8 mouse cellular contexts compared by ENCODE assay signal in the genomic region with DNA sequence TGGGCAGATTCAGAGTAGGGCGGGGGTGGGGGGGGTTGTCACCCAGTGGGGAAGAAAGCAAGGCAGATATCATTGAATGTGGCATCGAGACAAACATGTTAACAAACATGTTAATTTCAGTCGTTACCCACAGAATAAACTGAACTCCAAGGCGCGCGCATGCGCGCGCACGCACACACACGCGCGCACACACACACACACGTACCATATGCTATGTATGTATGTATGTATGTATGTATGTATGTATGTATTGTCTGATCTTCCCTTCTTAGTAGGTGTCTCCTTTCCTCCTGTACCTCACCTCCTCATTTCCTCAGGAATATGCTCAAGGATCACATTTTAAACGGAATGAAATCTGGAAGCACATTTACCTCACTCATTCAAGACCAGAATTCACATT. TPM values are rescaled to one million over a fixed set of nuclear protein-coding genes. Genes with fewer than 3 reads are reported as not detected.
DNase-seq lines count a peak whose midpoint lies in the region; ATAC-seq and TF ChIP-seq lines count a peak whose summit lies in the region.

A gene (minus strand): TSS at position 175 of the 400 bp plus-strand sequence.

- no peaks in the 10 kb centered on the region for H3K27me3 ChIP-seq in kidney, postnatal 0 days (ENCODE audit: insufficient read depth, low read length)
- no peaks in the 10 kb centered on the region for H3K27me3 ChIP-seq in embryonic facial prominence, embryonic 13.5 days
- no peaks in the 10 kb centered on the region for H3K27me3 ChIP-seq in intestine, embryonic 15.5 days (replicated peaks)
- peaks cover 3% of the 10 kb centered on the region; the same call in 1 of the 2 replicates for H3K27me3 ChIP-seq in midbrain, embryonic 14.5 days (ENCODE audit: control insufficient read depth, insufficient read depth, low read length)

- no peak for TF ChIP-seq CTCF in kidney, postnatal 0 days (IDR thresholded peaks at IDR 0.05; ENCODE audit: low read depth)

- no peak within 1 kb of the TSS for H3K27ac ChIP-seq in kidney, postnatal 0 days
- H3K27ac ChIP-seq in embryonic facial prominence, embryonic 13.5 days = no peak within 1 kb of the TSS
- no peak within 1 kb of the TSS for H3K27ac ChIP-seq in intestine, embryonic 15.5 days
- H3K27ac ChIP-seq in midbrain, embryonic 14.5 days (replicated peaks; ENCODE audit: low read depth, low read length) = no peak within 1 kb of the TSS

- no peaks in the 10 kb centered on the region for H3K9me3 ChIP-seq in kidney, postnatal 0 days (replicated peaks; ENCODE audit: low read length)
- H3K9me3 ChIP-seq in embryonic facial prominence, embryonic 13.5 days = no peaks in the 10 kb centered on the region
- no peaks in the 10 kb centered on the region for H3K9me3 ChIP-seq in intestine, embryonic 15.5 days
- H3K9me3 ChIP-seq in midbrain, embryonic 14.5 days (ENCODE audit: control insufficient read depth, low read length) = no peaks in the 10 kb centered on the region

- no peak for DNase-seq in kidney, postnatal 0 days (ENCODE audit: low spot score)
- DNase-seq in kidney, adult 18-20 months = no peak
- no peak for DNase-seq in midbrain, embryonic 14.5 days
- DNase-seq in ovary, postnatal 36 days (ENCODE audit: low spot score) = no peak
- DNase-seq in thymus, adult 18-20 months = no peak
- no peak for DNase-seq in urinary bladder, postnatal 25 days (ENCODE audit: low spot score)

- WGBS in kidney, postnatal 0 days = 77% methylated on average over 15 of the region's 15 CpGs
- 75% methylated on average over 15 of the region's 15 CpGs for WGBS in embryonic facial prominence, embryonic 13.5 days
- 70% methylated on average over 15 of the region's 15 CpGs for WGBS in intestine, embryonic 15.5 days
- 75% methylated on average over 15 of the region's 15 CpGs for WGBS in midbrain, embryonic 14.5 days

- peak within 1 kb of the TSS; percentile 59 for H3K9ac ChIP-seq in kidney, postnatal 0 days (ENCODE audit: low read depth, low read length)
- H3K9ac ChIP-seq in embryonic facial prominence, embryonic 13.5 days = peak within 1 kb of the TSS; percentile 69
- peak within 1 kb of the TSS; percentile 34 for H3K9ac ChIP-seq in intestine, embryonic 15.5 days
- H3K9ac ChIP-seq in midbrain, embryonic 14.5 days (replicated peaks; ENCODE audit: low read length) = peak within 1 kb of the TSS; percentile 34

- peaks cover 4% of the 10 kb centered on the region; the same call in 1 of the 2 replicates for H3K36me3 ChIP-seq in kidney, postnatal 0 days (ENCODE audit: insufficient read depth, low read length)
- H3K36me3 ChIP-seq in embryonic facial prominence, embryonic 13.5 days = peaks cover 16% of the 10 kb centered on the region
- peaks cover 3% of the 10 kb centered on the region; the same call in 1 of the 2 replicates for H3K36me3 ChIP-seq in intestine, embryonic 15.5 days
- peaks cover 18% of the 10 kb centered on the region for H3K36me3 ChIP-seq in midbrain, embryonic 14.5 days (ENCODE audit: control insufficient read depth, insufficient read depth, low read length)

- peak within 1 kb of the TSS; percentile 94 for H3K4me2 ChIP-seq in kidney, postnatal 0 days (ENCODE audit: low read length)
- peak within 1 kb of the TSS; percentile 95 for H3K4me2 ChIP-seq in embryonic facial prominence, embryonic 13.5 days
- peak within 1 kb of the TSS; percentile 95 for H3K4me2 ChIP-seq in intestine, embryonic 15.5 days (replicated peaks)
- peak within 1 kb of the TSS; percentile 94 for H3K4me2 ChIP-seq in midbrain, embryonic 14.5 days (ENCODE audit: low read length)

- H3K4me1 ChIP-seq in kidney, postnatal 0 days (replicated peaks; ENCODE audit: insufficient read depth, low read length) = peaks cover 3% of the 10 kb centered on the region; the same call in 1 of the 2 replicates
- peaks cover 11% of the 10 kb centered on the region for H3K4me1 ChIP-seq in embryonic facial prominence, embryonic 13.5 days
- no peaks in the 10 kb centered on the region for H3K4me1 ChIP-seq in intestine, embryonic 15.5 days (replicated peaks)
- peaks cover 7% of the 10 kb centered on the region for H3K4me1 ChIP-seq in midbrain, embryonic 14.5 days (ENCODE audit: control insufficient read depth, insufficient read depth, low read length)

- H3K4me3 ChIP-seq in kidney, postnatal 0 days (replicated peaks; ENCODE audit: low read depth, low read length) = peak within 1 kb of the TSS; percentile 41
- peak within 1 kb of the TSS; percentile 51 for H3K4me3 ChIP-seq in embryonic facial prominence, embryonic 13.5 days
- H3K4me3 ChIP-seq in intestine, embryonic 15.5 days (replicated peaks) = peak within 1 kb of the TSS; percentile 38
- peak within 1 kb of the TSS; percentile 45 for H3K4me3 ChIP-seq in midbrain, embryonic 14.5 days (replicated peaks; ENCODE audit: low read depth, low read length)

- ATAC-seq in kidney, postnatal 0 days (replicated peaks; ENCODE audit: low FRiP score, low read depth) = no peak
- no peak for ATAC-seq in embryonic facial prominence, embryonic 13.5 days (ENCODE audit: insufficient number of reproducible peaks, insufficient read depth, low FRiP score, low TSS enrichment, low read depth)
- ATAC-seq in intestine, embryonic 15.5 days = 0 out of 2 replicates have a peak, but pooled peaks have one; percentile 26
- 0 out of 2 replicates have a peak, but pooled peaks have one; percentile 47 for ATAC-seq in midbrain, embryonic 14.5 days (ENCODE audit: low FRiP score, low TSS enrichment)

RNA-seq across cellular contexts. Expression of the gene that starts here (rescaled TPM):
- polyA plus RNA-seq in kidney, postnatal 0 days (2015; fragmentation: Nextera tagmentation; extraction: Ambion mirVana) = 1.6 and 1.8 TPM in 2 replicates
- polyA plus RNA-seq in embryonic facial prominence, embryonic 13.5 days (2015; fragmentation: Nextera tagmentation; extraction: Ambion mirVana) = 0.34 and 1.1 TPM in 2 replicates
- polyA plus RNA-seq in intestine, embryonic 15.5 days (2015; fragmentation: Nextera tagmentation; extraction: Ambion mirVana) = 0.45 and 0.64 TPM in 2 replicates
- 3.2 and 3.7 TPM in 2 replicates for polyA plus RNA-seq in midbrain, embryonic 14.5 days (2014; fragmentation: Nextera tagmentation; extraction: Ambion mirVana)

Comparison
In these comparisons a context has a peak if more than half of its experiments do, and no peak if none do; other contexts are left out.
1. Peak in ATAC-seq, H3K4me3 ChIP-seq, H3K9ac ChIP-seq and H3K4me2 ChIP-seq in intestine, embryonic 15.5 days; RNA of the gene not detected or under 1 TPM.